Mouse (Mus musculus) stomach, embryonic 16.5 days (tissue): ENCODE data around the gene Foxo6. TPM values are rescaled to one million over a fixed set of nuclear protein-coding genes. Genes with fewer than 3 reads are reported as not detected.

ENCODE experiments used
- ATAC-seq: fragments of 200-750 bp; cut with Nextera tagmentation; 2 replicates; pipeline ENCODE4 v1.8.0; 2017; ENCODE audit warnings: moderate number of reproducible peaks, moderate TSS enrichment; ENCODE audit not compliant: insufficient read depth, low FRiP score
- H3K27ac ChIP-seq: fragments of 300-500 bp; sonication (generic); 2 replicates; pipeline ENCODE4 v1.5.1; 2014; ENCODE audit warnings: low read length
- H3K27me3 ChIP-seq: fragments of 300-500 bp; sonication (generic); 2 replicates; pipeline ENCODE4 v1.6.1; 2014; ENCODE audit warnings: low read length, control low read depth, mixed read lengths; ENCODE audit not compliant: control insufficient read depth, insufficient read depth
- H3K36me3 ChIP-seq: fragments of 300-500 bp; sonication (generic); 2 replicates; pipeline ENCODE4 v1.6.1; 2014; ENCODE audit warnings: low read length; ENCODE audit not compliant: control insufficient read depth, insufficient read depth
- H3K4me1 ChIP-seq: fragments of 300-500 bp; sonication (generic); 2 replicates; pipeline ENCODE4 v1.6.1; 2014; ENCODE audit warnings: low read length, control low read depth, mixed read lengths; ENCODE audit not compliant: control insufficient read depth, insufficient read depth
- H3K4me2 ChIP-seq: fragments of 300-500 bp; sonication (generic); 2 replicates; pipeline ENCODE4 v1.6.1; 2014; ENCODE audit warnings: low read depth, low read length, mixed read lengths
- H3K4me3 ChIP-seq: fragments of 300-500 bp; sonication (generic); replicated peaks from 2 replicates; pipeline ENCODE4 v1.5.1; 2014; ENCODE audit warnings: mild to moderate bottlenecking, low read length
- H3K9ac ChIP-seq: fragments of 300-500 bp; sonication (generic); 2 replicates; pipeline ENCODE4 v1.6.1; 2014; ENCODE audit warnings: low read length
- H3K9me3 ChIP-seq: fragments of 300-500 bp; sonication (generic); replicated peaks from 2 replicates; pipeline ENCODE4 v1.6.1; 2016; ENCODE audit warnings: low read length, control low read depth; ENCODE audit not compliant: control insufficient read depth
- WGBS: fragments of 180-500 bp; shearing (Covaris S2); extraction: QIAGEN DNeasy Blood & Tissue Kit; methylation state at CpG from one replicate; pipeline ENCODE4 v1.1.7; 2014; 5-methylcytosine and 5-hydroxymethylcytosine counted together
- polyA plus RNA-seq: library from polyadenylated mRNA; unstranded; fragments of >200 nt; fragmentation: Nextera tagmentation; extraction: Ambion mirVana; gene quantifications from 2 replicates; pipeline ENCODE4 v1.2.1, GENCODE M21; 2015

Foxo6 gene
- polyA plus RNA-seq, 1 experiment from 2014 or later: 0.15 TPM

DNA sequence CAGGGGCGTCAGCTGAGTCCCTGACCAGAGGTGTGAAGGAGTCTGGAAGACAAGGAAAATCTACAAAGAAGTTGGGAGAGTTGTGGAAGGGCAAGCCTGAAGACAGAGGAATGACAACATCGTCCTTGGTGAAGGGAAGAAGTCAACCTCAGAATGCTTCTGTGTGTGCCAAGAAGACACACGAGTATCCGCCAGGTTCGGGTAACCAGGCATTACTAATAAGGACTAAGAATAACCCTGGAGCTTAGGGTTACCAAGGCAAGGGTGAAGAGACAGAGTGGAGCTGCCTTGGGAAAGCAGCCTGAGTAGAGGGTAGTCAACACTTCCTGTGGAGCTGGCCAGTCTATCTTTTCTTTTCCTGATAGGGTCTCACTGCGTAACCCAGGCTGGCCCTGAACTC lies 41.1 kb downstream of the Foxo6 start:
- no peak overlapping the region for H3K9ac ChIP-seq
- H3K27me3 ChIP-seq: no peaks in the 10 kb centered on the region
- WGBS: 81% methylated on average over 6 of the region's 6 CpGs
- ATAC-seq: no peak
- H3K9me3 ChIP-seq: no peaks in the 10 kb centered on the region
- H3K4me2 ChIP-seq: no peak overlapping the region
- H3K27ac ChIP-seq: no peak overlapping the region
- peaks cover 12% of the 10 kb centered on the region for H3K4me1 ChIP-seq
- H3K36me3 ChIP-seq: no peaks in the 10 kb centered on the region
- H3K4me3 ChIP-seq: no peak overlapping the region

GRCm38 (mm10) chr4:120242783-120243262 lies 44.3 kb downstream of the Foxo6 start:
- Histone ChIP-seq H3K27ac (no peak overlapping the region), H3K27me3 (no peaks in the 10 kb centered on the region), H3K4me1 (0 out of 2 replicates have a peak, but pooled peaks cover 5% of the 10 kb centered on the region), H3K9me3 (no peaks in the 10 kb centered on the region), H3K36me3 (no peaks in the 10 kb centered on the region), H3K4me2 (no peak overlapping the region), H3K4me3 (no peak overlapping the region), H3K9ac (no peak overlapping the region)
- ATAC-seq: peak; percentile 61; the same call in 1 of the 2 replicates
- WGBS: 5% methylated on average over 9 of the region's 10 CpGs

GRCm38 (mm10) chr4:120241106-120241505 lies 46.0 kb downstream of the Foxo6 start:
- H3K4me1 ChIP-seq: no peaks in the 10 kb centered on the region
- no peak for ATAC-seq
- H3K9ac ChIP-seq: no peak overlapping the region
- H3K9me3 ChIP-seq: no peaks in the 10 kb centered on the region
- WGBS: 75% methylated on average over 3 of the region's 3 CpGs
- H3K27me3 ChIP-seq: no peaks in the 10 kb centered on the region
- H3K27ac ChIP-seq: no peak overlapping the region
- H3K36me3 ChIP-seq: no peaks in the 10 kb centered on the region
- no peak overlapping the region for H3K4me3 ChIP-seq
- no peak overlapping the region for H3K4me2 ChIP-seq

DNA sequence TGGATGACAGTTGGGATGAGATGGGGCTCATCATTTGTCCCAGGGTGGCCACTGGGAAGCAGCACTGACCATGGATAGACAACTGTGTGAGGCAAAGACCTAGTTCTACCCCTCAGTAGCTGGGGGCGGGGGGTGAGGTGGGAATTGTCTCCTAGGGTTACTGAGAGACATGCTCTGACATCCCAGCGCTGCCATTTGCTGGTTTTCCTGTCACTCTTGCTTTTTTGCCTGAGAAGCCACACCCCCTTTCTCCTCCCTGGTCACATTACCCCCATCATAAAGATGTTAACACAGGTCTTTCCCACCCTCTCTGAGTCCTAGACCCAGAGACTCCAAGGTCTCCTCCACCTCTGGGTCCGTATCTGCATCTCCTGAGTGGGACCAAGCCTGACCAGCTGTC lies 47.7 kb downstream of the Foxo6 start:
- no peak overlapping the region for H3K27ac ChIP-seq
- no peaks in the 10 kb centered on the region for H3K4me1 ChIP-seq
- no peaks in the 10 kb centered on the region for H3K36me3 ChIP-seq
- 60% methylated on average over 3 of the region's 3 CpGs for WGBS
- no peak overlapping the region for H3K4me2 ChIP-seq
- H3K27me3 ChIP-seq: no peaks in the 10 kb centered on the region
- H3K9me3 ChIP-seq: no peaks in the 10 kb centered on the region
- ATAC-seq: no peak
- no peak overlapping the region for H3K9ac ChIP-seq
- no peak overlapping the region for H3K4me3 ChIP-seq

DNA sequence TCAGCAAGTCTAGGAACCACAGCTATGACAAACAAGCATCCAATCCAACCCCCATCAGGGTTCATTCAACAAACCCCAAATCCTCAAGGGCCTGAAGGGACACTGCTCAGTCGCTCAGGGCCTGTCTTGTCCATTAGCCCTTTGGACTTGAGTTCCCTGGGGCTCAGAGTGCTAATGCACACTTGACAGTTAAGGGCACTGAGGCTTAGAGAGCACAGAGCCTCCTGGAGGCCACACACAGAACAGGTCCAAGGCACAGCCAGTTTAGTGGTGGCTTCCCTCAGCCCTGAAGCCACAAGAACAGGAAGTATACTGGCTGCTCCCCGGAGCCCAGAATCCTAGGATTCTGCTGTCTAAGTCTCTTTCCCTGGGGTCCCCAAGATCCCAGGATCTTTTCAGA lies 53.9 kb downstream of the Foxo6 start:
- H3K4me2 ChIP-seq: no peak overlapping the region
- no peak for ATAC-seq
- H3K36me3 ChIP-seq: no peaks in the 10 kb centered on the region
- H3K27me3 ChIP-seq: no peaks in the 10 kb centered on the region; the same call in 1 of the 2 replicates
- no peak overlapping the region for H3K27ac ChIP-seq
- WGBS: 61% methylated on average over 2 of the region's 2 CpGs
- H3K9me3 ChIP-seq: no peaks in the 10 kb centered on the region
- H3K4me3 ChIP-seq: no peak overlapping the region
- no peak overlapping the region for H3K9ac ChIP-seq
- H3K4me1 ChIP-seq: no peaks in the 10 kb centered on the region

DNA sequence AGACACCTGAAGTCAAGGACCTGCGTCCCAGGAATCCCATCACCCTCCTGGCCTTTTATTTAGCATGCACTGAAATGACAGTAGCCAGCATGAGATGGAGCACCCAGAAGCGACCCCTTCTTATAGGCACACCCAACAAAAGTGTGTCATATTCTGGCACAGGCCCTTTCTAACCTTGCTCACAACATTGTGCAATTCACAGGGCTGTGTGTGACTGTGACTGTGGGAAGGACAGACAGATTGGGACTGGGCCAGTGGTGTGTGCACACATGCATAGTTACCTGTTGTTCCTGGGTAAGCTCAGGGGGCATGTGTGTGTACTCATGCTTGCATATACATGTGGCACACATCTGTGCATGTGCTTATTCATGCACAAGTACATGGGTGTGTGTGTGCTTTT lies 54.6 kb downstream of the Foxo6 start:
- WGBS: 83% methylated on average over 2 of the region's 2 CpGs
- Histone ChIP-seq H3K4me3 (no peak overlapping the region), H3K36me3 (no peaks in the 10 kb centered on the region), H3K9ac (no peak overlapping the region), H3K4me1 (no peaks in the 10 kb centered on the region), H3K9me3 (no peaks in the 10 kb centered on the region), H3K27me3 (no peaks in the 10 kb centered on the region; the same call in 1 of the 2 replicates), H3K4me2 (no peak overlapping the region), H3K27ac (no peak overlapping the region)
- ATAC-seq: no peak

DNA sequence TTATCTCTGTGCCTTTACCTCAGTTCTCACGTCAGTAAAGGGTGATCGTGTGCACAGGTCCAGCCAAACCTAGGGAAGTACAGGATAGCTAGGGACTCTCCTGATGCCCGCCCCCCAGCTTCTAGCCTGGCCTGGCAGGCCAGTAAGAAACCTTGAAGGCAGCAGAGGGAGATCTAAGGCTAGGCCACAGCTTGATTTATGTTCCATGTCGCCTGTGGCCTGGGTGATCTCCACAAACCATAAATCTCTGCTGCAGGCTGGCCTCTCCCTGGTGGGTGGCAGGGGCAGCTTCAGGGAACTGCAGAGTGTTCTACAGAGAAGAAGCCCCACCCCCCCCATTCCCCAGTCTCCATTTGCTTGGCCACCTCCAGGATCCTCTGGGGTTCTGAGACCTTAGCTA lies 55.2 kb downstream of the Foxo6 start:
- Histone ChIP-seq H3K9me3 (no peaks in the 10 kb centered on the region), H3K4me3 (no peak overlapping the region), H3K4me2 (no peak overlapping the region), H3K4me1 (no peaks in the 10 kb centered on the region), H3K27ac (no peak overlapping the region), H3K27me3 (no peaks in the 10 kb centered on the region; the same call in 1 of the 2 replicates), H3K36me3 (no peaks in the 10 kb centered on the region), H3K9ac (no peak overlapping the region)
- 59% methylated on average over 4 of the region's 4 CpGs for WGBS
- no peak for ATAC-seq

DNA sequence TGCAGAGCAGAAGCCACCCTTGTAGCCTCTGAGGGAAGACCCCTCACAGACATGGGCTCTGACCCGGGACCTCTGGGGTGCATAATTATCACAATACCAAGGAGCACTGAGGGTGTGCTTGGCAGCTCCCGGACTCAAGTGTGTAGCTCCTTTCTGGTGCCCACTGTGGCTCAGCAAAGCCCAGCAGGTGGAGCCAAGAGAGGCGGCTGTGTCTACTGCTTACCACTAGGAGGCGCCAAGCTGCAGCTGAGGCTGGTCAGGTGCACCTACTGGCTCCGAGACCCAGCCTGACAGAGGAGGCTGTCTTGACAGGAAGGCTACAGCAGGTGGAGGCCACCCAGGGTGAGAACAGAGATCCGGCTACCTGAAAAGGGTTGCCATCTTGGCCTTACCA lies 56.9 kb downstream of the Foxo6 start:
- no peak overlapping the region for H3K4me3 ChIP-seq
- H3K27me3 ChIP-seq: no peaks in the 10 kb centered on the region; the same call in 1 of the 2 replicates
- H3K36me3 ChIP-seq: no peaks in the 10 kb centered on the region
- no peaks in the 10 kb centered on the region for H3K4me1 ChIP-seq
- no peak overlapping the region for H3K27ac ChIP-seq
- 11% methylated on average over 6 of the region's 6 CpGs for WGBS
- H3K9ac ChIP-seq: no peak overlapping the region
- H3K4me2 ChIP-seq: no peak overlapping the region
- ATAC-seq: peak; percentile 43; the same call in 1 of the 2 replicates
- no peaks in the 10 kb centered on the region for H3K9me3 ChIP-seq

DNA sequence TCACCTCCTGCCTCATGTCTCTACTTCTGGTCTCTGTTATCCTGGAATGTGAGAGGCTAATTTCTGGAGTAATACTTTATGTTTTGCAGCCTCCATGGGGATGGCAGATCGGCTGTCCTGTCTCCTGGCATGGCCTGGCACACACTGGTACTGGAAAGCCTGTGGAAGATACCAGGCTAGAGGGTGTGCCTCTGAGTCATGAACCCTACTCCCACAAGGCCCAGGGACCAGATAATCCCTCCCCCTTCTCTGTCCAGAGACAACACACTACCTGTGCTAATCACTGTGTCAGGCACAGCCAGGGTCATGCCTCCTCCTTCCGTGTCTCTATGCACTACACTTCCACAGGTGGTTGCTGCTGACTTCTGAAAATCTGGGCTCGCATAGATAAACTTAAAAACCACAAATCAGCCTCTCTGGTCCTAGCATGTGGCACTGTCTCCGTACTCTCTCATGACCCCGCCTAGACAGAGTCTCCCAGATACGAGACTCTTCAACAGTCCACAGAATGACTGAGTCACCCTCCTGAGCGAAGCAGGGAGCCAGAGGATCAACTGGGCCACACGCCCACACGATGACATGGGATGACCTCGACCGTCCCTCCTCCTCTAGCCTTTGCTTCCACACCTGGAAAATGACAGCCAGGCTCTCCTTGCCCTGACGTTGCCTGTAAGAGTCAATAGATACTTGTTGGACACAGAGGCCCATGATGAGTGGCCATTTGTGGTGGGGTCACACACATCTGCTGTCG lies 57.5 kb downstream of the Foxo6 start:
- 64% methylated on average over 13 of the region's 13 CpGs for WGBS
- Histone ChIP-seq H3K9me3 (no peaks in the 10 kb centered on the region), H3K4me3 (no peak overlapping the region), H3K4me2 (no peak overlapping the region), H3K4me1 (no peaks in the 10 kb centered on the region), H3K9ac (no peak overlapping the region), H3K36me3 (no peaks in the 10 kb centered on the region), H3K27ac (no peak overlapping the region), H3K27me3 (no peaks in the 10 kb centered on the region; the same call in 1 of the 2 replicates)
- ATAC-seq: no peak
